Mouse (Mus musculus) stomach, postnatal 0 days (tissue): ENCODE data around the gene Fnip2. TPM values are rescaled to one million over a fixed set of nuclear protein-coding genes. Genes with fewer than 3 reads are reported as not detected.

Source experiments
- ATAC-seq: fragments of 200-750 bp; cut with Nextera tagmentation; 2 replicates; pipeline ENCODE4 v1.8.0; 2017; ENCODE audit not compliant: low FRiP score, low TSS enrichment
- DNase-seq: peaks from one replicate; pipeline ENCODE4 v3.0.0-alpha.2; 2016; ENCODE audit warnings: low spot score
- H3K27ac ChIP-seq: fragments of 300-500 bp; sonication (generic); replicated peaks from 2 replicates; pipeline ENCODE4 v1.5.1; 2014; ENCODE audit warnings: mild to moderate bottlenecking, control low read depth
- H3K27me3 ChIP-seq: fragments of 300-500 bp; sonication (generic); 2 replicates; pipeline ENCODE4 v1.6.1; 2014; ENCODE audit warnings: low read length; ENCODE audit not compliant: control insufficient read depth, insufficient read depth
- H3K36me3 ChIP-seq: fragments of 300-500 bp; sonication (generic); 2 replicates; pipeline ENCODE4 v1.6.1; 2014; ENCODE audit warnings: low read length, mixed read lengths; ENCODE audit not compliant: control insufficient read depth, insufficient read depth
- H3K4me1 ChIP-seq: fragments of 300-500 bp; sonication (generic); replicated peaks from 2 replicates; pipeline ENCODE4 v1.6.1; 2014; ENCODE audit warnings: antibody characterized with exemption; ENCODE audit not compliant: control insufficient read depth, insufficient read depth
- H3K4me2 ChIP-seq: fragments of 300-500 bp; sonication (generic); replicated peaks from 2 replicates; pipeline ENCODE4 v1.6.1; 2014; ENCODE audit warnings: low read depth, mild to moderate bottlenecking, control low read depth, moderate library complexity
- H3K4me3 ChIP-seq: fragments of 300-500 bp; sonication (generic); 2 replicates; pipeline ENCODE4 v1.5.1; 2014; ENCODE audit warnings: low read depth, low read length, control low read depth
- H3K9ac ChIP-seq: fragments of 300-500 bp; sonication (generic); 2 replicates; pipeline ENCODE4 v1.6.1; 2014; ENCODE audit warnings: mild to moderate bottlenecking, low read length, control low read depth, mixed read lengths
- H3K9me3 ChIP-seq: fragments of 300-500 bp; sonication (generic); 2 replicates; pipeline ENCODE4 v1.6.1; 2016; ENCODE audit warnings: low read length; ENCODE audit not compliant: control insufficient read depth
- CTCF ChIP-seq: IDR thresholded peaks from 2 replicates; pipeline ENCODE4 v1.5.1; 2016; ENCODE audit warnings: antibody characterized with exemption, low read depth, mild to moderate bottlenecking, moderate library complexity
- EP300 ChIP-seq: optimal IDR thresholded peaks from 2 replicates; pipeline ENCODE3; 2016; ENCODE audit warnings: antibody characterized with exemption
- WGBS: fragments of 180-500 bp; shearing (Covaris S2); extraction: QIAGEN DNeasy Blood & Tissue Kit; methylation state at CpG from one replicate; pipeline ENCODE4 v1.1.7; 2014; 5-methylcytosine and 5-hydroxymethylcytosine counted together
- polyA plus RNA-seq: library from polyadenylated mRNA; unstranded; fragments of >200 nt; fragmentation: Nextera tagmentation; extraction: Ambion mirVana; gene quantifications from 2 replicates; pipeline ENCODE4 v1.2.1, GENCODE M21; 2015

Fnip2 gene
- polyA plus RNA-seq, 1 experiment from 2014 or later = 2.5 TPM

- no peaks in the 10 kb centered on the region for H3K9me3 ChIP-seq
- ATAC-seq (no peak), DNase-seq (no peak)
- no peaks in the 10 kb centered on the region for H3K4me1 ChIP-seq
- 0 out of 2 replicates have a peak, but pooled peaks cover 2% of the 10 kb centered on the region for H3K36me3 ChIP-seq
- H3K4me2 ChIP-seq = no peak overlapping the region
- no peak overlapping the region for H3K27ac ChIP-seq
- no peak overlapping the region for H3K9ac ChIP-seq
- no peak overlapping the region for H3K4me3 ChIP-seq
- 68% methylated on average over 2 of the region's 2 CpGs for WGBS
- TF ChIP-seq EP300 = no peak
- TF ChIP-seq CTCF = no peak
- H3K27me3 ChIP-seq = no peaks in the 10 kb centered on the region
Observed at GRCm38 (mm10) chr3:79589671-79590070, 22.1 kb upstream of the Fnip2 start.

DNA sequence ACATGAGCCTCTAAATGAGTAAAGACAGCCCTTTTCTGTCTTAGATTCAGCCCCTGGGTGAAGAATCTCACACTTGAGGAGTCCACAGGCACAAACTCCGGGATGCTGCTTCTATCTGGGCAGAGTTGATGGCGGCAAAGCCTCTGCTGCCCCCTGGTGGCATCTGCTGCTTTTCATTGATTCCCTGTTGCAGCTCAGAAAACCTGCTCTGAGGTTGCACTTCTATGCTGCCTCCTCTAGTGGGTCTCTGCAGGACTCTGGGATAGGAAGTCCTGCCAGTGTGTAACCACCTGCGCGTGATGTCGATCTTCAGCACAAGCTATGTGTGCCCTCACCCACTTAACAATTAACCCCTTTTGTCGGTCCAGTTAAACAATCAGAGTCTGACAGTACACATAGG, 19.2 kb upstream of the Fnip2 start:
- WGBS = 6% methylated on average over 6 of the region's 6 CpGs
- ATAC-seq (peak; percentile 85), DNase-seq (peak; percentile 91)
- no peak overlapping the region for H3K9ac ChIP-seq
- no peak overlapping the region for H3K4me3 ChIP-seq
- no peaks in the 10 kb centered on the region for H3K36me3 ChIP-seq
- no peak overlapping the region for H3K4me2 ChIP-seq
- TF ChIP-seq CTCF = peak; percentile 99
- TF ChIP-seq EP300 = no peak
- no peaks in the 10 kb centered on the region for H3K9me3 ChIP-seq
- no peaks in the 10 kb centered on the region for H3K4me1 ChIP-seq
- H3K27me3 ChIP-seq = no peaks in the 10 kb centered on the region
- no peak overlapping the region for H3K27ac ChIP-seq

DNA sequence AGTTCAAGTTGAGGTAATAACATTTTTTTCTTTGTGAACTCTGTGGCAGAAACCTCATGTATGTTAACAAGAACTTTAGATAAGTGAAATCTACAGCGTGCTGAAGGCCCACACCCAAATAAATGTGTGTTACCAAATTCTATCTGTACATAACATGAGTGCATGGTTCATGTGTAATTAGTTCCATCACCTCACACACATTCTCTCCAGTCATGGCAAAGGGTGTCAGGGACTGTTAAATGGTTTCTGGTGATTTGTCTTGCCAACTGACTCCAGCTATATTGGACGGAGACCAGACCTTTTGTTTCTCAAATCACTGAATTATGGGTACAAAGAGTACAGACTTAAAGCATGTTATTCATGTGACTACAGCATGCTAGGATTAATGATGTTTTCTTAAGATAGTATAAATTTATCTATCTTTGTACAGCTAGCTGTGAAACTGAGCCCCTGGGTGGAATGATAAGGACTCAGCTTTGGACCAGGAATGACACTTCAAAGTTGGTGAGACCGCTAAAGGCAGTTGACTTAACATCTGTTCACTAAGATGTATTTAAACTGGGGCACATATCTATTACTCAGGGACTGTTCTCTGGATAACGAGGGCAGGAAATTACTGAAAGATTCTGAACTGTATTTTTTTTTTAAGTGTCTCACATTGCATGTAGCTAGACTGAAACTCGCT, 12.4 kb upstream of the Fnip2 start:
- no peaks in the 10 kb centered on the region for H3K9me3 ChIP-seq
- no peaks in the 10 kb centered on the region for H3K27me3 ChIP-seq
- H3K4me1 ChIP-seq = no peaks in the 10 kb centered on the region
- H3K36me3 ChIP-seq = no peaks in the 10 kb centered on the region
- no peak overlapping the region for H3K4me2 ChIP-seq
- TF ChIP-seq EP300 = no peak
- no peak for TF ChIP-seq CTCF
- ATAC-seq (no peak), DNase-seq (no peak)
- H3K4me3 ChIP-seq = no peak overlapping the region
- H3K27ac ChIP-seq = no peak overlapping the region
- H3K9ac ChIP-seq = no peak overlapping the region
- WGBS = 41% methylated on average over 5 of the region's 5 CpGs

- H3K36me3 ChIP-seq = no peaks in the 10 kb centered on the region
- no peak overlapping the region for H3K27ac ChIP-seq
- no peak for ATAC-seq
- no peaks in the 10 kb centered on the region for H3K9me3 ChIP-seq
- H3K4me3 ChIP-seq = no peak overlapping the region
- H3K9ac ChIP-seq = no peak overlapping the region
- TF ChIP-seq CTCF (no peak), EP300 (no peak)
- H3K4me2 ChIP-seq = no peak overlapping the region
- DNase-seq = no peak
- 75% methylated on average over 6 of the region's 6 CpGs for WGBS
- no peaks in the 10 kb centered on the region for H3K4me1 ChIP-seq
- H3K27me3 ChIP-seq = no peaks in the 10 kb centered on the region
Observed at GRCm38 (mm10) chr3:79578164-79578563, 10.6 kb upstream of the Fnip2 start.

GRCm38 (mm10) chr3:79577606-79578005, 10.0 kb upstream of the Fnip2 start:
- no peak overlapping the region for H3K4me2 ChIP-seq
- no peaks in the 10 kb centered on the region for H3K36me3 ChIP-seq
- WGBS = 88% methylated on average over 6 of the region's 6 CpGs
- no peak overlapping the region for H3K4me3 ChIP-seq
- H3K9me3 ChIP-seq = no peaks in the 10 kb centered on the region
- DNase-seq = no peak
- no peak overlapping the region for H3K9ac ChIP-seq
- no peak for ATAC-seq
- H3K27ac ChIP-seq = no peak overlapping the region
- TF ChIP-seq EP300 (no peak), CTCF (no peak)
- no peaks in the 10 kb centered on the region for H3K4me1 ChIP-seq
- no peaks in the 10 kb centered on the region for H3K27me3 ChIP-seq

- WGBS = 33% methylated on average over 5 of the region's 5 CpGs
- H3K27ac ChIP-seq = no peak overlapping the region
- DNase-seq = no peak
Observed at GRCm38 (mm10) chr3:79576865-79577264, 9.3 kb upstream of the Fnip2 start.

More at GRCm38 (mm10) chr3:79576865-79577264, 9.3 kb upstream of the Fnip2 start:
- Histone ChIP-seq H3K4me1 (no peaks in the 10 kb centered on the region), H3K9me3 (no peaks in the 10 kb centered on the region), H3K36me3 (no peaks in the 10 kb centered on the region), H3K4me2 (no peak overlapping the region), H3K27me3 (no peaks in the 10 kb centered on the region), H3K9ac (no peak overlapping the region), H3K4me3 (no peak overlapping the region)
- no peak for TF ChIP-seq CTCF
- no peak for TF ChIP-seq EP300
- no peak for ATAC-seq
